Comparison of ENCODE assay signal across 21 mouse cellular contexts in genomic region chr4:50087860-50088259, GRCm38 (mm10).
"Had no signal": no experiment of that assay in that cellular context is flagged by ENCODE, and none has a peak within 500 bp of the region (broad histone marks: within the 10 kb centered on the region; RNA-seq: fewer than 3 reads in every experiment).

No protein-coding gene starts in this region.

- H3K9ac ChIP-seq: lung, embryonic 14.5 days; midbrain, embryonic 12.5 days; neural tube, embryonic 13.5 days; neural tube, embryonic 15.5 days; stomach, embryonic 15.5 days had no signal

- H3K36me3 ChIP-seq: midbrain, embryonic 10.5 days; midbrain, embryonic 12.5 days; neural tube, embryonic 13.5 days; neural tube, embryonic 15.5 days; stomach, embryonic 15.5 days had no signal

- H3K27ac ChIP-seq: midbrain, embryonic 10.5 days; midbrain, embryonic 12.5 days; neural tube, embryonic 13.5 days; neural tube, embryonic 15.5 days; stomach, embryonic 15.5 days; stomach, postnatal 0 days had no signal

- H3K4me1 ChIP-seq: midbrain, embryonic 10.5 days; midbrain, embryonic 12.5 days; neural tube, embryonic 13.5 days; neural tube, embryonic 15.5 days; stomach, embryonic 15.5 days had no signal

- DNase-seq: lung, adult 18-20 months; lung, embryonic 14.5 days; lung, postnatal 10 days; lung, postnatal 4 days; midbrain, embryonic 14.5 days; retina, postnatal 1 day; right cerebral cortex, adult 18-20 months; right cerebral cortex, postnatal 25 days; right cerebral cortex, postnatal 4 days; spleen, adult 18-20 months; thymus, adult 2 months; thymus, postnatal 25 days; thymus, postnatal 4 days had no signal

- H3K9me3 ChIP-seq: midbrain, embryonic 10.5 days; midbrain, embryonic 12.5 days; neural tube, embryonic 13.5 days; neural tube, embryonic 15.5 days; stomach, embryonic 15.5 days had no signal

- H3K4me2 ChIP-seq: lung, embryonic 14.5 days; midbrain, embryonic 12.5 days; neural tube, embryonic 13.5 days; neural tube, embryonic 15.5 days; stomach, embryonic 15.5 days had no signal

- H3K4me3 ChIP-seq: midbrain, embryonic 10.5 days; midbrain, embryonic 12.5 days; myocyte; neural tube, embryonic 13.5 days; neural tube, embryonic 15.5 days; stomach, embryonic 15.5 days had no signal

- H3K27me3 ChIP-seq: midbrain, embryonic 12.5 days; neural tube, embryonic 13.5 days; neural tube, embryonic 15.5 days; stomach, embryonic 15.5 days had no signal

- ATAC-seq: midbrain, embryonic 16.5 days had no signal
